Mouse (Mus musculus): ENCODE measurements at regions not wholly inside any gene's neighbourhood (a gene's known extent, or its start where the extent isn't known, plus 50 kb on each side); places are given as distances from the start of the nearest gene placed in this dataset.

DNA sequence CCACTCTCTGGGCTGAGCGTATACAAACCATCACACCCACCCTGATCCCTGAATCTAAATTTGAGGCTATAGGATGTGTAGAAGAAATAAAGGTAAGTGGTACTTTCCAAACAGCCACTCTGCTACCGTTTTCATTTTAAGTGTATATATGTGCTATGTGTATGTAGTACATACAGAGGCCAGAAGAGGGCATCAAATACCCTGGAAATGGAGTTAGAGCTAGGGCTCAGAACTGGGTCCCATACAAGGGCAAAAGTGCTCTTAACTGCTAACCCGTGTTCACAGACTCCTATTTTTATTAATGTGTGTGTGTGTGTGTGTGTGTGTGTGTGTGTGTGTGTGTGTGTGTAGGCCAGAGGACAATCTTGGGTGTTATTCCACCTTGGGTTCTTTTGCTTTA lies 51.6 kb upstream of the Lrfn2 start:
- DNase-seq (ENCODE audit: low read depth, low spot score) = no peak

DNA sequence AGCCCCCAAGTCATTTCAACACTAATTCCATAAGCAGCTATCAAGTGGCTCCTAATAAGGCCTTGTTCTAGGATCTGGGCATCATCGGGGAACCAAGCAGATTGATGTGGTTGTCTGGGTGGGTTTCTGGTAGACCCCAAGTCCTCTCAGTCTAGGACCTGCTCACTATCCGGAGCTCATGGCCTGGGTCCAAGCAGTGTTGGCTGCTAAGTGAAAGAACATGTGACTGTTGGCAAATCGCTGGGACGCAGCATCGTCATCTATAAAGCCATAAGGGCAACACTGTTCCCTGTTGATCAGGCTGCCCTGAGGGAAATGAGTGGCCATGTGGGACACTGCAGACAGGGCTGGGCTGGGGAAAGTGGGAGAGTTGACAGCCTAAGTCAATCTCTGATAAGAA lies 50.2 kb upstream of the Lrfn2 start:
- no peak for DNase-seq (ENCODE audit: low read depth, low spot score)

All from telencephalon, adult 2 months (tissue).